Mouse (Mus musculus) ES-E14 (cell line): ENCODE measurements around the gene St3gal3.

Source experiments
- HCFC1 ChIP-seq: IDR thresholded peaks from 2 replicates; pipeline ENCODE4 v1.6.1; 2012; ENCODE audit warnings: low read length, inconsistent platforms, borderline replicate concordance; ENCODE audit not compliant: insufficient read depth
- MAFK ChIP-seq: IDR thresholded peaks from 2 replicates; pipeline ENCODE4 v1.6.1; 2014; ENCODE audit warnings: mild to moderate bottlenecking, low read depth, low read length, inconsistent platforms; ENCODE audit not compliant: insufficient read depth

- TF ChIP-seq HCFC1, result no peak
- TF ChIP-seq MAFK, result no peak
Measured at GRCm38 (mm10) chr4:117928234-117928633, 206.5 kb downstream of the St3gal3 start.
